Comparison of ENCODE assay signal across 9 mouse cellular contexts in the genomic region with DNA sequence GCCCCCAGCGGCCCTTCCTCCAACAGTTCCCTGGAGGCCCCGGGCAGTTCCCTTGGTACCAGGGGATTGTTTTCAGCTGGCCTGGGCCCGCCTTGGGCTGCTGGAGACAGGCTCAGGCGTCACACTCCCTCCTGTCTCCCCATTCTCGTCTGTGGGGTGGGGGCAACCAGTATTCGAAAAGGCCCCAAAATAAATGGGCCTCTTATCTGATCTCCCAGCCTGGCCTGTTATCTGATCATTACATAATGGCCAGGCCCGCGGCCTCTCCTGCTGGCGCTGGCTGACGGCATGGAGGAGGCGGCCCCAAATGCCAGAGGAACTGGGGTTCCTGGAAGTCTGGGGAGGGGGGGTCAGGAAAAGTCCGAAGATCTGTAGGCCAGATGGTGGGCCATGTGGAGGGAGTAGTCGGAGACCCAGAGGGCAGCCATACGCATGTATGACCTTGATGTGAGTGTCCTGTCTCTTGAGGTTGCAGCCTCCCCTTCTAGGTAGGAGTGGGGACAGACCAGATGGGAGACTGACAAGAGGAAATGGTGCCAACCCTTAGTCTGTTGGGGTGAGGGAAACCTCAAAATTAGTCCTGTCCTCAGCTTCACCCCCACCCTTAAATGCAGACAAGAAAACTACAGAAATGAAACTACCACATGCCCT. TPM values are rescaled to one million over a fixed set of nuclear protein-coding genes. Genes with fewer than 3 reads are reported as not detected.
DNase-seq lines count a peak whose midpoint lies in the region; ATAC-seq and TF ChIP-seq lines count a peak whose summit lies in the region.
"Had no signal": no experiment of that assay in that cellular context is flagged by ENCODE, and none has a peak within 500 bp of the region (broad histone marks: within the 10 kb centered on the region; RNA-seq: fewer than 3 reads in every experiment).

No protein-coding gene starts in this region.

- 44% methylated on average over 14 of the region's 14 CpGs for WGBS in heart, adult 2 months
- WGBS in heart, embryonic 16.5 days: 48% methylated on average over 14 of the region's 14 CpGs
- 56% methylated on average over 14 of the region's 14 CpGs for WGBS in limb, embryonic 12.5 days

- no peak for TF ChIP-seq POLR2A in heart, adult 2 months (IDR thresholded peaks at IDR 0.05; ENCODE audit: insufficient read depth, low read depth, low read length)

- intact Hi-C loops in heart, adult 2 months (cut with DNase I): loop anchor here (1.0 to 5.0 kb wide), 3 partner anchors 9 to 77 kb away; a partner anchor contains a TSS
- intact Hi-C loops in heart, postnatal 10 days (cut with DNase I): no loop called here
- intact Hi-C loops in gastrocnemius, postnatal 14 days (cut with DNase I; ENCODE audit: low total_unique reads): no loop called here

- no peak for TF ChIP-seq CTCF in heart, adult 2 months (IDR thresholded peaks at IDR 0.05)

- H3K9ac ChIP-seq in heart, adult 2 months (ENCODE audit: low read depth, low read length): peak overlapping the region; percentile 60
- peak overlapping the region; percentile 54 for H3K9ac ChIP-seq in heart, embryonic 16.5 days (ENCODE audit: low read length)
- no peak overlapping the region for H3K9ac ChIP-seq in limb, embryonic 12.5 days (replicated peaks)

- no peak for ATAC-seq in heart, embryonic 16.5 days (replicated peaks; ENCODE audit: extremely low read depth, insufficient read depth, low FRiP score)
- no peak for ATAC-seq in limb, embryonic 12.5 days (ENCODE audit: insufficient number of reproducible peaks, insufficient read depth, low FRiP score, low TSS enrichment, low read depth)
- peak; percentile 51 for ATAC-seq in megakaryocyte progenitor cell, adult 5-6 weeks (replicated peaks; ENCODE audit: poor library complexity)

- peak; percentile 16; the same call in 1 of the 2 replicates for TF ChIP-seq EP300 in heart, adult 2 months (IDR thresholded peaks at IDR 0.05; ENCODE audit: insufficient read depth, low read depth, low read length)

- no peaks in the 10 kb centered on the region for H3K9me3 ChIP-seq in heart, embryonic 16.5 days (replicated peaks; ENCODE audit: control insufficient read depth, low read length)
- H3K9me3 ChIP-seq in limb, embryonic 12.5 days: no peaks in the 10 kb centered on the region

- H3K79me2 ChIP-seq in heart, adult 2 months (replicated peaks; ENCODE audit: control insufficient read depth, insufficient read depth, low read length): no peaks in the 10 kb centered on the region; the same call in 1 of the 2 replicates

- H3K36me3 ChIP-seq in heart, adult 2 months (ENCODE audit: control insufficient read depth, insufficient read depth, low read length): peaks cover 21% of the 10 kb centered on the region
- H3K36me3 ChIP-seq in heart, embryonic 16.5 days (ENCODE audit: control insufficient read depth, insufficient read depth): no peaks in the 10 kb centered on the region
- H3K36me3 ChIP-seq in limb, embryonic 12.5 days: no peaks in the 10 kb centered on the region

- H3K27ac ChIP-seq in heart, adult 2 months: peak overlapping the region; percentile 90
- peak overlapping the region; percentile 79 for H3K27ac ChIP-seq in heart, embryonic 16.5 days (ENCODE audit: low read length)
- H3K27ac ChIP-seq in limb, embryonic 12.5 days: peak overlapping the region; percentile 85

- no peaks in the 10 kb centered on the region for H3K27me3 ChIP-seq in heart, adult 2 months (ENCODE audit: control insufficient read depth, insufficient read depth, low read length)
- no peaks in the 10 kb centered on the region for H3K27me3 ChIP-seq in heart, embryonic 16.5 days (ENCODE audit: control insufficient read depth, insufficient read depth, low read length)
- no peaks in the 10 kb centered on the region for H3K27me3 ChIP-seq in limb, embryonic 12.5 days
- H3K27me3 ChIP-seq: CH12.LX had no signal

- peaks cover 27% of the 10 kb centered on the region for H3K4me1 ChIP-seq in heart, adult 2 months (ENCODE audit: control insufficient read depth, insufficient read depth, low read length)
- peaks cover 26% of the 10 kb centered on the region for H3K4me1 ChIP-seq in heart, embryonic 16.5 days (ENCODE audit: control insufficient read depth, insufficient read depth, low read length)
- H3K4me1 ChIP-seq in limb, embryonic 12.5 days (replicated peaks): peaks cover 30% of the 10 kb centered on the region

- peak overlapping the region; percentile 43; the same call in 1 of the 2 replicates for H3K4me3 ChIP-seq in heart, adult 2 months
- H3K4me3 ChIP-seq in heart, embryonic 16.5 days (ENCODE audit: low read length): no peak overlapping the region
- H3K4me3 ChIP-seq in limb, embryonic 12.5 days (replicated peaks): no peak overlapping the region

- DNase-seq in heart, adult 2 months: peak in 1 of 2 experiments; percentile 52
- DNase-seq in heart, postnatal 10 days: no peak
- no peak for DNase-seq in MN1 (ENCODE audit: low spot score)
- DNase-seq in gastrocnemius, postnatal 14 days: no peak
- no peak for DNase-seq in cerebellum, adult 9-11 months

- peak overlapping the region; percentile 46 for H3K4me2 ChIP-seq in heart, embryonic 16.5 days (ENCODE audit: low read depth, low read length)
- H3K4me2 ChIP-seq in limb, embryonic 12.5 days: no peak overlapping the region

RNA-seq across cellular contexts. Expression of a gene that starts 8.5 kb away (rescaled TPM):
- 100 to 1,000 TPM; 113 to 122 TPM for total RNA-seq in heart, adult 2 months (2021)
- 230 and 239 TPM in 2 replicates for polyA plus RNA-seq in heart, adult 2 months (2012; rRNA removed)
- 100 to 1,000 TPM; 152 to 166 TPM for total RNA-seq in heart, postnatal 10 days (2021)
- 170 and 176 TPM in 2 replicates for polyA plus RNA-seq in heart, embryonic 16.5 days (2015; fragmentation: Nextera tagmentation; extraction: Ambion mirVana)
- polyA plus RNA-seq in limb, embryonic 12.5 days (2016; fragmentation: Nextera tagmentation; extraction: Ambion mirVana): 24.7 and 25.7 TPM in 2 replicates
- 14.7 and 15.5 TPM in 2 replicates for total RNA-seq in megakaryocyte progenitor cell, adult 5-6 weeks (2015)
- 6.9 and 8.5 TPM in 2 replicates for total RNA-seq in megakaryocyte progenitor cell, adult 5-6 weeks (2017)
- total RNA-seq in gastrocnemius, postnatal 14 days (2021): 10 to 100 TPM; 46.8 to 49.3 TPM

RNA-seq across cellular contexts. Expression of a gene that starts 33.3 kb away (rescaled TPM):
- 100 to 1,000 TPM; 606 to 670 TPM for total RNA-seq in heart, adult 2 months (2021)
- 584 and 623 TPM in 2 replicates for polyA plus RNA-seq in heart, adult 2 months (2012; rRNA removed)
- 100 to 1,000 TPM; 522 to 538 TPM for total RNA-seq in heart, postnatal 10 days (2021)
- 470 and 488 TPM in 2 replicates for polyA plus RNA-seq in heart, embryonic 16.5 days (2015; fragmentation: Nextera tagmentation; extraction: Ambion mirVana)
- polyA plus RNA-seq in limb, embryonic 12.5 days (2016; fragmentation: Nextera tagmentation; extraction: Ambion mirVana): 34.3 and 34.4 TPM in 2 replicates
- total RNA-seq in megakaryocyte progenitor cell, adult 5-6 weeks (2015): 0.12 and 1.8 TPM in 2 replicates
- 0.12 and 0.14 TPM in 2 replicates for total RNA-seq in megakaryocyte progenitor cell, adult 5-6 weeks (2017)
- 1,000 to 10,000 TPM; 1,800 to 1,917 TPM for total RNA-seq in gastrocnemius, postnatal 14 days (2021)

RNA-seq across cellular contexts. Expression of a gene that starts 49.1 kb away (rescaled TPM):
- 1 to 10 TPM; 4.6 to 5.7 TPM for total RNA-seq in heart, adult 2 months (2021)
- polyA plus RNA-seq in heart, adult 2 months (2012; rRNA removed): 17.8 and 18.0 TPM in 2 replicates
- 10 to 100 TPM in 1 of 2 experiments, 1 to 10 TPM in 1; 9.9 to 11.7 TPM for total RNA-seq in heart, postnatal 10 days (2021)
- 16.7 and 16.9 TPM in 2 replicates for polyA plus RNA-seq in heart, embryonic 16.5 days (2015; fragmentation: Nextera tagmentation; extraction: Ambion mirVana)
- 31.0 and 32.9 TPM in 2 replicates for polyA plus RNA-seq in limb, embryonic 12.5 days (2016; fragmentation: Nextera tagmentation; extraction: Ambion mirVana)
- 18.0 and 19.1 TPM in 2 replicates for total RNA-seq in megakaryocyte progenitor cell, adult 5-6 weeks (2015)
- total RNA-seq in megakaryocyte progenitor cell, adult 5-6 weeks (2017): 20.7 and 27.4 TPM in 2 replicates
- total RNA-seq in gastrocnemius, postnatal 14 days (2021): 10 to 100 TPM in 1 of 2 experiments, 1 to 10 TPM in 1; 6.7 to 11.1 TPM

RNA-seq across cellular contexts. Expression of a gene that starts 55.4 kb away (rescaled TPM):
- 100 to 1,000 TPM; 107 to 125 TPM for total RNA-seq in heart, adult 2 months (2021)
- 129 and 174 TPM in 2 replicates for polyA plus RNA-seq in heart, adult 2 months (2012; rRNA removed)
- 100 to 1,000 TPM in 1 of 2 experiments, 10 to 100 TPM in 1; 87.9 to 103 TPM for total RNA-seq in heart, postnatal 10 days (2021)
- polyA plus RNA-seq in heart, embryonic 16.5 days (2015; fragmentation: Nextera tagmentation; extraction: Ambion mirVana): 33.4 and 34.1 TPM in 2 replicates
- polyA plus RNA-seq in limb, embryonic 12.5 days (2016; fragmentation: Nextera tagmentation; extraction: Ambion mirVana): 23.4 and 23.7 TPM in 2 replicates
- 7.9 and 9.4 TPM in 2 replicates for total RNA-seq in megakaryocyte progenitor cell, adult 5-6 weeks (2015)
- total RNA-seq in megakaryocyte progenitor cell, adult 5-6 weeks (2017): 19.0 and 24.4 TPM in 2 replicates
- 10 to 100 TPM; 42.7 to 51.0 TPM for total RNA-seq in gastrocnemius, postnatal 14 days (2021)

RNA-seq across cellular contexts. Expression of a gene that starts 58.0 kb away (rescaled TPM):
- 10 to 100 TPM; 21.0 to 25.3 TPM for total RNA-seq in heart, adult 2 months (2021)
- polyA plus RNA-seq in heart, adult 2 months (2012; rRNA removed): 42.3 and 49.3 TPM in 2 replicates
- total RNA-seq in heart, postnatal 10 days (2021): 10 to 100 TPM; 35.4 to 37.6 TPM
- 57.1 and 59.8 TPM in 2 replicates for polyA plus RNA-seq in heart, embryonic 16.5 days (2015; fragmentation: Nextera tagmentation; extraction: Ambion mirVana)
- 129 and 136 TPM in 2 replicates for polyA plus RNA-seq in limb, embryonic 12.5 days (2016; fragmentation: Nextera tagmentation; extraction: Ambion mirVana)
- 63.4 and 79.2 TPM in 2 replicates for total RNA-seq in megakaryocyte progenitor cell, adult 5-6 weeks (2015)
- 39.3 and 42.5 TPM in 2 replicates for total RNA-seq in megakaryocyte progenitor cell, adult 5-6 weeks (2017)
- 10 to 100 TPM; 21.3 to 23.9 TPM for total RNA-seq in gastrocnemius, postnatal 14 days (2021)

Comparison
In these comparisons a context has a peak if more than half of its experiments do, and no peak if none do; other contexts are left out.
1. RNA of a gene that starts 33.3 kb away (total RNA-seq): 1,800 to 1,917 TPM in gastrocnemius, postnatal 14 days, 606 to 670 TPM in heart, adult 2 months and 522 to 538 TPM in heart, postnatal 10 days; 0.12 to 1.8 TPM in megakaryocyte progenitor cell, adult 5-6 weeks; every median in the first group is over 100 times any median in the second.
2. Peak in every context shown above with its lines, with median percentiles within 50 percentile points of each other: H3K27ac ChIP-seq.